Mouse (Mus musculus): ENCODE measurements at regions not wholly inside any gene's neighbourhood (a gene's known extent, or its start where the extent isn't known, plus 50 kb on each side); places are given as distances from the start of the nearest gene placed in this dataset.

- Histone ChIP-seq H3K4me2 (ENCODE audit: low read length) (peak overlapping the region; percentile 51), H3K27me3 (ENCODE audit: control insufficient read depth, insufficient read depth, low read depth, low read length) (no peaks in the 10 kb centered on the region), H3K27ac (ENCODE audit: low read length) (peak overlapping the region; percentile 69), H3K9me3 (replicated peaks; ENCODE audit: control insufficient read depth, low read length, poor library complexity, severe bottlenecking) (no peaks in the 10 kb centered on the region), H3K9ac (ENCODE audit: low read depth, low read length) (peak overlapping the region; percentile 62), H3K4me3 (ENCODE audit: low read depth, low read length) (peak overlapping the region; percentile 20), H3K36me3 (ENCODE audit: control insufficient read depth, insufficient read depth, low read length) (no peaks in the 10 kb centered on the region), H3K4me1 (ENCODE audit: control insufficient read depth, insufficient read depth, low read length) (peaks cover 15% of the 10 kb centered on the region)
- under 1% methylated on average over 18 of the region's 18 CpGs for WGBS
- peak; percentile 89 for ATAC-seq
These were observed 86.9 kb downstream of the Bdh1 start for GRCm38 (mm10) chr16:31508981-31509380.

DNA sequence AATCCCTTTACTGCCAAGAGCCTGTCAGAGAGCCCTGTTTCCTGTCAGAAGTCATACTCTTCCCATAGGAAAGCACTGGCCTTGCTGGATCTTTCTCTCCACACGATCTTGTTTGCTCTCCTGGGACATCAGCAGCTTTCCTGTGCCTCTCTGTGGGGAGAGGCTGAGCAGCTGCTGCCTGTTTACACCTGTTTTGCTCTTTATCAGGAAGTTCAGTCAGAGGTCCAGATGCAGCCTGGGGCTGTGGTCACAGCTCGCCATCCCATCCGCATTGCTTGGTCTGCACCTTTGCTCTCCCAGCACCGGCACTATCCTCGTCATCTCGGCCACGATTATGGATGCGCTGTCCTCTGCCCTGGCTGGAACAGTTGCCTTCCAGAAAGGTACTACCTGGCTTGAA, 88.0 kb downstream of the Bdh1 start:
- Histone ChIP-seq H3K9ac (ENCODE audit: low read depth, low read length) (no peak overlapping the region), H3K27me3 (ENCODE audit: control insufficient read depth, insufficient read depth, low read depth, low read length) (no peaks in the 10 kb centered on the region), H3K27ac (ENCODE audit: low read length) (no peak overlapping the region), H3K4me3 (ENCODE audit: low read depth, low read length) (no peak overlapping the region), H3K9me3 (replicated peaks; ENCODE audit: control insufficient read depth, low read length, poor library complexity, severe bottlenecking) (no peaks in the 10 kb centered on the region), H3K36me3 (ENCODE audit: control insufficient read depth, insufficient read depth, low read length) (no peaks in the 10 kb centered on the region), H3K4me1 (ENCODE audit: control insufficient read depth, insufficient read depth, low read length) (peaks cover 15% of the 10 kb centered on the region), H3K4me2 (ENCODE audit: low read length) (no peak overlapping the region)
- no peak for ATAC-seq
- WGBS, result 82% methylated on average over 8 of the region's 8 CpGs

- Histone ChIP-seq H3K36me3 (ENCODE audit: control insufficient read depth, insufficient read depth, low read length) (no peaks in the 10 kb centered on the region), H3K27ac (ENCODE audit: low read length) (no peak overlapping the region), H3K4me1 (ENCODE audit: control insufficient read depth, insufficient read depth, low read length) (peaks cover 6% of the 10 kb centered on the region; the same call in 1 of the 2 replicates), H3K27me3 (ENCODE audit: control insufficient read depth, insufficient read depth, low read depth, low read length) (no peaks in the 10 kb centered on the region), H3K4me3 (ENCODE audit: low read depth, low read length) (no peak overlapping the region), H3K9ac (ENCODE audit: low read depth, low read length) (no peak overlapping the region), H3K4me2 (ENCODE audit: low read length) (no peak overlapping the region), H3K9me3 (replicated peaks; ENCODE audit: control insufficient read depth, low read length, poor library complexity, severe bottlenecking) (no peaks in the 10 kb centered on the region)
- ATAC-seq, result no peak
- WGBS, result 95% methylated on average over 3 of the region's 3 CpGs
These were observed 96.7 kb downstream of the Bdh1 start for GRCm38 (mm10) chr16:31518816-31519215.

- ATAC-seq, result no peak
- Histone ChIP-seq H3K9me3 (replicated peaks; ENCODE audit: control insufficient read depth, low read length, poor library complexity, severe bottlenecking) (no peaks in the 10 kb centered on the region), H3K4me3 (ENCODE audit: low read depth, low read length) (no peak overlapping the region), H3K4me1 (ENCODE audit: control insufficient read depth, insufficient read depth, low read length) (peaks cover 6% of the 10 kb centered on the region; the same call in 1 of the 2 replicates), H3K36me3 (ENCODE audit: control insufficient read depth, insufficient read depth, low read length) (no peaks in the 10 kb centered on the region), H3K27me3 (ENCODE audit: control insufficient read depth, insufficient read depth, low read depth, low read length) (no peaks in the 10 kb centered on the region), H3K9ac (ENCODE audit: low read depth, low read length) (no peak overlapping the region), H3K27ac (ENCODE audit: low read length) (no peak overlapping the region), H3K4me2 (ENCODE audit: low read length) (no peak overlapping the region)
- WGBS, result 72% methylated on average over 9 of the region's 9 CpGs
These were observed 98.0 kb downstream of the Bdh1 start for GRCm38 (mm10) chr16:31520081-31520480.

DNA sequence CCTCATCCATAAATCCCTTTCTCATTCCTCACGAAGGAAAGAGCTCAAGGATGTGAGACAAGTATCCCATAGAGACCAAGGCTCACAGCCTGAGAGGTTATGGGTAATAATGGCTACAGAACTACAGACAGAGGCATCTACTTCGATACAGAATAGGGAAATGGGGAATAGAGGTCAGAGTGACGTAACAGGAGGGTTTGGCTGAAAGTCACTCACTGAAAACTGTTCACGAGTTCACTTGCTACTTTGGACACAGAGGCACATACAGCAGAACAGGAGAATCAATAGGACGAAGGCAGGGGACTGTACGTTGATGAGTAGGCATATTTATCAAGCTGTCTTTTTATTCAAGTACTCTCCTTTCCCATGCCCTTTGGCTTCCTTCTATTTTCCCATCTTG, 99.7 kb downstream of the Bdh1 start:
- Histone ChIP-seq H3K36me3 (ENCODE audit: control insufficient read depth, insufficient read depth, low read length) (no peaks in the 10 kb centered on the region), H3K27me3 (ENCODE audit: control insufficient read depth, insufficient read depth, low read depth, low read length) (no peaks in the 10 kb centered on the region), H3K4me1 (ENCODE audit: control insufficient read depth, insufficient read depth, low read length) (peaks cover 6% of the 10 kb centered on the region; the same call in 1 of the 2 replicates), H3K27ac (ENCODE audit: low read length) (no peak overlapping the region), H3K4me3 (ENCODE audit: low read depth, low read length) (no peak overlapping the region), H3K9me3 (replicated peaks; ENCODE audit: control insufficient read depth, low read length, poor library complexity, severe bottlenecking) (no peaks in the 10 kb centered on the region), H3K4me2 (ENCODE audit: low read length) (no peak overlapping the region), H3K9ac (ENCODE audit: low read depth, low read length) (no peak overlapping the region)
- WGBS, result 71% methylated on average over 6 of the region's 6 CpGs
- no peak for ATAC-seq

GRCm38 (mm10) chr16:31526711-31527344, 104.7 kb downstream of the Bdh1 start:
- H3K4me1 ChIP-seq (ENCODE audit: control insufficient read depth, insufficient read depth, low read length), result no peaks in the 10 kb centered on the region
- ATAC-seq, result no peak
- H3K36me3 ChIP-seq (ENCODE audit: control insufficient read depth, insufficient read depth, low read length), result no peaks in the 10 kb centered on the region
- no peak overlapping the region for H3K4me3 ChIP-seq (ENCODE audit: low read depth, low read length)
- 81% methylated on average over 10 of the region's 10 CpGs for WGBS
- no peaks in the 10 kb centered on the region for H3K9me3 ChIP-seq (replicated peaks; ENCODE audit: control insufficient read depth, low read length, poor library complexity, severe bottlenecking)
- no peak overlapping the region for H3K27ac ChIP-seq (ENCODE audit: low read length)
- H3K9ac ChIP-seq (ENCODE audit: low read depth, low read length), result no peak overlapping the region
- H3K4me2 ChIP-seq (ENCODE audit: low read length), result no peak overlapping the region
- no peaks in the 10 kb centered on the region for H3K27me3 ChIP-seq (ENCODE audit: control insufficient read depth, insufficient read depth, low read depth, low read length)

DNA sequence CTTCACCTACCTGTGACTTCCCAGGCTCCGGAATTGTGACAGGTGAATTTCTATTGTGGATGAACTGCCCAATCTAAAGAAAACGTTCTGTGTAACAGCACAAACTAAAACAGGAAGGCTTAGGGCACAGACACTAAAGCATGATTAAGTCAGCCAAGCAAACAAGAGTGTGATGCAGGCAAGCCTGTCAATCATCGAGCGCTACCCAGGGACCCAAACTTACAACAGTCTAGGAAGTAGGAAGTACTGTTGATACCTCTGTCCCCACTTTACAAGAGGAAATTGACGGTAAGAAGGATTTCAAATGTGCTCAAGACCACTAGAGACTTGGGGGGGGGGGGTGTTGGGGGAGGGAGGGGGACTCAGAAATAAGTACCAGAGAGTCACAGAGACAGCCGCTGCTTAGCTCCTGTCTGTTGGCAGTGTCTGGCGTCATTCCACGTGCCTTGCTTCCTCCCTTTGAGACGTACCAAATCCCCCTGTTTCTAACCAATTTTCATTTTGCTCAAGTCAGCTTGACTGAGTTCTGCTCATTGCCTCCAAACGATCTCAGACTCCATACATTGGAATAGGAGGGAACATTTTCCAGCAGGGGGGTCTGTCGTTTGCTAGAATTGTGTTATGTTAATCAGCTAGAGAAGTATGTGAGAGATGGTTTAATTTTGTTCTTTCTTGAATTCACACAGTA, 106.7 kb downstream of the Bdh1 start:
- ATAC-seq, result no peak
- WGBS, result 59% methylated on average over 11 of the region's 11 CpGs

GRCm38 (mm10) chr16:31529284-31529958, 107.3 kb downstream of the Bdh1 start:
- Histone ChIP-seq H3K36me3 (ENCODE audit: control insufficient read depth, insufficient read depth, low read length) (no peaks in the 10 kb centered on the region), H3K9ac (ENCODE audit: low read depth, low read length) (no peak overlapping the region), H3K4me3 (ENCODE audit: low read depth, low read length) (no peak overlapping the region), H3K4me2 (ENCODE audit: low read length) (no peak overlapping the region), H3K27ac (ENCODE audit: low read length) (no peak overlapping the region), H3K27me3 (ENCODE audit: control insufficient read depth, insufficient read depth, low read depth, low read length) (no peaks in the 10 kb centered on the region), H3K4me1 (ENCODE audit: control insufficient read depth, insufficient read depth, low read length) (no peaks in the 10 kb centered on the region), H3K9me3 (replicated peaks; ENCODE audit: control insufficient read depth, low read length, poor library complexity, severe bottlenecking) (no peaks in the 10 kb centered on the region)
- no peak for ATAC-seq
- 78% methylated on average over 13 of the region's 13 CpGs for WGBS

More for the DNA sequence above, 106.7 kb downstream of the Bdh1 start:
- Histone ChIP-seq H3K36me3 (ENCODE audit: control insufficient read depth, insufficient read depth, low read length) (no peaks in the 10 kb centered on the region), H3K9ac (ENCODE audit: low read depth, low read length) (no peak overlapping the region), H3K27ac (ENCODE audit: low read length) (no peak overlapping the region), H3K4me3 (ENCODE audit: low read depth, low read length) (no peak overlapping the region), H3K4me2 (ENCODE audit: low read length) (no peak overlapping the region), H3K4me1 (ENCODE audit: control insufficient read depth, insufficient read depth, low read length) (no peaks in the 10 kb centered on the region), H3K27me3 (ENCODE audit: control insufficient read depth, insufficient read depth, low read depth, low read length) (no peaks in the 10 kb centered on the region), H3K9me3 (replicated peaks; ENCODE audit: control insufficient read depth, low read length, poor library complexity, severe bottlenecking) (no peaks in the 10 kb centered on the region)

DNA sequence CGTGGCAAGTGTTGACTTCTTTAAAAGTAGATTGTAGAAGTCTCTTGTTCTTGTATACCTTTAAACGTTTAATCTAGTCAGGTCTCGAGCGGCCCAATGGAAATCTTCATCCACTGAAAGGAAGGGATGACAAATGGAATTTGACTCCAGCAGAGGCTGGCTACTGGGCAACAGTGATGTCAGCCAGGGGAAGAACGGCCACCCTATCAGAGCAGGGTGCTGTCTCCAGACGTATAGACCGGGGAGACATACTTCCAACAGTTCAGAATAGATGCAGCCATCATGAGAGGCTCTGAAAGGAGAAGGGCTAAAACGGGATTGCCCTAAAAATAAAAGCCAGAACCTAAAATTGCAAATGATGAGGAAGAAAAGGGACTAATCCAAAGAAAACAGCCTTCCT, 108.0 kb downstream of the Bdh1 start:
- Histone ChIP-seq H3K9me3 (replicated peaks; ENCODE audit: control insufficient read depth, low read length, poor library complexity, severe bottlenecking) (no peaks in the 10 kb centered on the region), H3K9ac (ENCODE audit: low read depth, low read length) (no peak overlapping the region), H3K4me2 (ENCODE audit: low read length) (no peak overlapping the region), H3K36me3 (ENCODE audit: control insufficient read depth, insufficient read depth, low read length) (no peaks in the 10 kb centered on the region), H3K27me3 (ENCODE audit: control insufficient read depth, insufficient read depth, low read depth, low read length) (no peaks in the 10 kb centered on the region), H3K4me3 (ENCODE audit: low read depth, low read length) (no peak overlapping the region), H3K27ac (ENCODE audit: low read length) (no peak overlapping the region), H3K4me1 (ENCODE audit: control insufficient read depth, insufficient read depth, low read length) (no peaks in the 10 kb centered on the region)
- WGBS, result 86% methylated on average over 8 of the region's 8 CpGs
- no peak for ATAC-seq

All from midbrain, embryonic 16.5 days (tissue).